Mouse (Mus musculus) spleen, adult 10 weeks (tissue): ENCODE measurements around the gene Hmgb4. TPM values are rescaled to one million over a fixed set of nuclear protein-coding genes. Genes with fewer than 3 reads are reported as not detected.

Source experiments
- polyA plus RNA-seq: library from polyadenylated mRNA; stranded (reverse); fragments of 350-450 nt; fragmentation: Illumina TruSeq; extraction: RNeasy Lipid Tissue Mini Kit (QIAGEN cat#74804); gene quantifications from one replicate; pipeline ENCODE4 v1.2.3, GENCODE M21; 2015; ENCODE audit warnings: low replicate concordance; ENCODE audit not compliant: insufficient read depth

The Hmgb4 gene
- not detected for polyA plus RNA-seq

DNA sequence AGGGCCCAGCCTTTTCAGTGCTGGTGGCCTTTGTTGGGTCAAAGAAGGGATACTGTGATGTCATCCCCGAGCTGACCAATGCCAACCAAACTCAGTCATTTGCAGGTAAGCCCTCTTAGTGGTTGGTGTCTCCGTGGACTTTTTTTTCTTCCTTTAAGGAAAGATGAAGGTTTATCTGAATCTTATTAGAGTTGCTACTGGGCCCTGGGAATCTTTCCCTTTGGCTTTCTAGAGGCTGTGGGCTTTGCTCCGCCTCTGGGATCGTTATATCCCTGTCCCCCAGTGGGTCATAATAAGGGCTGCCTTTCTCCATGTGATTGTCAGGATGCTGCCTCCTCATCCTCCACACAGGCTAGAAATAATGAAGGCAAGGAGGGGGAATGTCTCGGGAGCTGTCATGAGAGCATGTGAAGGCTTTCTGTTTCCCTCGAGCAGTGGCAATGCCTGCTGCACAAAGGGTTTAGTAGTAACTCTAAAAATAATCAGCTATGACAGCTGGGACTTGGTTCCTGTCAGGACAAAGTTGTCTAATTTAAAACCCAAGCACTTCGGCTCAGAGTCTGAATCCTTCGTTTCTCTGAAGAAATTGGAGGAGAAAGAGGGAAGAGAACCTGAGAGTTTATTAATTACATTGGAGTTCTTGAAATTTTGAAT, at the start of gene Hmgb4:
TSS of gene Hmgb4 (minus strand) at position 51 of the 654 bp plus-strand sequence.

